Mouse (Mus musculus) limb, embryonic 14.5 days (tissue): ENCODE data around the gene Gm49366. TPM values are rescaled to one million over a fixed set of nuclear protein-coding genes. Genes with fewer than 3 reads are reported as not detected.
A peak's percentile ranks its signal among the peaks of the same experiment; 100 is the strongest.
"Not testable (repeated sequence)": the region's sequence is repeated elsewhere in the genome, so short reads cannot be mapped to it uniquely, and the experiment has no call there.

Experiments used
- ATAC-seq: fragments of 200-750 bp; cut with Nextera tagmentation; 2 replicates; pipeline ENCODE4 v1.8.0; 2017; ENCODE audit warnings: low read depth, moderate number of reproducible peaks, moderate TSS enrichment; ENCODE audit not compliant: low FRiP score
- DNase-seq: peaks from one replicate; pipeline ENCODE4 v3.0.0-alpha.2; 2015; ENCODE audit warnings: low spot score
- H3K27ac ChIP-seq: fragments of 300-500 bp; sonication (generic); replicated peaks from 2 replicates; pipeline ENCODE4 v1.5.1; 2014; ENCODE audit warnings: low read depth, mild to moderate bottlenecking, low read length, moderate library complexity, mixed read lengths
- H3K27me3 ChIP-seq: fragments of 300-500 bp; sonication (generic); 2 replicates; pipeline ENCODE4 v1.6.1; 2014; ENCODE audit warnings: low read length, mixed read lengths; ENCODE audit not compliant: control insufficient read depth, insufficient read depth
- H3K36me3 ChIP-seq: fragments of 300-500 bp; sonication (generic); 2 replicates; pipeline ENCODE4 v1.6.1; 2014; ENCODE audit warnings: mild to moderate bottlenecking, low read length, moderate library complexity, mixed read lengths; ENCODE audit not compliant: control insufficient read depth, insufficient read depth
- H3K4me1 ChIP-seq: fragments of 300-500 bp; sonication (generic); 2 replicates; pipeline ENCODE4 v1.6.1; 2014; ENCODE audit warnings: antibody characterized with exemption, low read length, mixed read lengths; ENCODE audit not compliant: control insufficient read depth, insufficient read depth
- H3K4me2 ChIP-seq: fragments of 300-500 bp; sonication (generic); replicated peaks from 2 replicates; pipeline ENCODE4 v1.6.1; 2014; ENCODE audit warnings: low read depth, mild to moderate bottlenecking, low read length, moderate library complexity; ENCODE audit not compliant: severe bottlenecking
- H3K4me3 ChIP-seq: fragments of 300-500 bp; sonication (generic); replicated peaks from 2 replicates; pipeline ENCODE4 v1.5.1; 2014; ENCODE audit warnings: low read length
- H3K9ac ChIP-seq: fragments of 300-500 bp; sonication (generic); 2 replicates; pipeline ENCODE4 v1.6.1; 2014; ENCODE audit warnings: mild to moderate bottlenecking, low read depth, low read length, moderate library complexity; ENCODE audit not compliant: severe bottlenecking
- H3K9me3 ChIP-seq: fragments of 300-500 bp; sonication (generic); 2 replicates; pipeline ENCODE4 v1.6.1; 2016; ENCODE audit warnings: low read length; ENCODE audit not compliant: control insufficient read depth
- POLR2A ChIP-seq: fragments of 200-500 bp; IDR thresholded peaks from 2 replicates; pipeline ENCODE4 v1.8.0; 2012; ENCODE audit warnings: inconsistent platforms, mild to moderate bottlenecking, moderate library complexity, borderline replicate concordance; ENCODE audit not compliant: insufficient read depth, insufficient read length; ENCODE audit errors: extremely low read depth
- WGBS: fragments of 180-500 bp; shearing (Covaris S2); extraction: QIAGEN DNeasy Blood & Tissue Kit; methylation state at CpG from one replicate; pipeline ENCODE4 v1.1.7; 2014; 5-methylcytosine and 5-hydroxymethylcytosine counted together
- polyA plus RNA-seq, 2 experiments: library from polyadenylated mRNA; depleted of rRNA in 1 of 2; stranded (reverse) in 1 of 2; unstranded in 1 of 2; fragments of >200 nt; fragmentation: Nextera tagmentation in 1 of 2; extraction: Ambion mirVana in 1 of 2; gene quantifications; 2 replicates each; pipeline versions ENCODE4 v1.2.1 to v1.2.3; 2012 to 2014

Gene Gm49366
- polyA plus RNA-seq, 2 experiments, result not detected

- H3K27me3 ChIP-seq, result no peaks in the 10 kb centered on the region
- H3K4me3 ChIP-seq, result no peak overlapping the region
- 0 out of 2 replicates have a peak, but pooled peaks cover 7% of the 10 kb centered on the region for H3K4me1 ChIP-seq
- no peak for TF ChIP-seq POLR2A
- H3K4me2 ChIP-seq, result 0 out of 2 replicates have a peak overlapping the region, but pooled peaks have one; percentile 6
- peak; percentile 61 for DNase-seq
- peak; percentile 20; the same call in 1 of the 2 replicates for ATAC-seq
- 57% methylated on average over 12 of the region's 12 CpGs for WGBS
- 0 out of 2 replicates have a peak overlapping the region, but pooled peaks have one; percentile 2 for H3K9ac ChIP-seq
- H3K27ac ChIP-seq, result no peak overlapping the region
- H3K9me3 ChIP-seq, result no peaks in the 10 kb centered on the region
- H3K36me3 ChIP-seq, result peaks cover 11% of the 10 kb centered on the region; the same call in 1 of the 2 replicates
These were observed 27.3 kb upstream of the Gm49366 start for GRCm38 (mm10) chr12:84011251-84012040.

DNA sequence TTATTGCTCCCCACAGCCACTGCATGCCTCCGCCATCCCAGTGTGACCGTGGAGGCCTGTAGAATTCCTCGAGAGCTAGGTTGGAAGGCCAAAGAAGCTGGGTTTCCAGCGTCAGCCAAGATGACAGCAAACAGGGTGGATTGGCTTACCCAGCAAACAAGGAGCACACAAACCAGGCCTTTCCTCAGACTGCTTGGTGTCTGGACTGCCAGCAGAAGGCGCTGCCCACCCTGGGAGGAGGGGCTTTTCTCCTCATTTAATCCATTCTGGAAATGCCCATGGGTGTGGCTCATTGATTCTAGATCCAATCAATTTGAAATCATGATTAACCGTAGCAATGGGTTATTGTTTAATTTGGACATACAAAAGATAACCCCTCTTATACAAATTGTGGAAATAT, 25.6 kb upstream of the Gm49366 start:
- no peak for TF ChIP-seq POLR2A
- Histone ChIP-seq H3K9me3 (no peaks in the 10 kb centered on the region), H3K4me2 (no peak overlapping the region), H3K4me3 (no peak overlapping the region), H3K4me1 (0 out of 2 replicates have a peak, but pooled peaks cover 7% of the 10 kb centered on the region), H3K27me3 (no peaks in the 10 kb centered on the region), H3K9ac (no peak overlapping the region), H3K27ac (no peak overlapping the region), H3K36me3 (peaks cover 11% of the 10 kb centered on the region; the same call in 1 of the 2 replicates)
- DNase-seq, result no peak
- ATAC-seq, result no peak
- WGBS, result 70% methylated on average over 6 of the region's 6 CpGs

DNA sequence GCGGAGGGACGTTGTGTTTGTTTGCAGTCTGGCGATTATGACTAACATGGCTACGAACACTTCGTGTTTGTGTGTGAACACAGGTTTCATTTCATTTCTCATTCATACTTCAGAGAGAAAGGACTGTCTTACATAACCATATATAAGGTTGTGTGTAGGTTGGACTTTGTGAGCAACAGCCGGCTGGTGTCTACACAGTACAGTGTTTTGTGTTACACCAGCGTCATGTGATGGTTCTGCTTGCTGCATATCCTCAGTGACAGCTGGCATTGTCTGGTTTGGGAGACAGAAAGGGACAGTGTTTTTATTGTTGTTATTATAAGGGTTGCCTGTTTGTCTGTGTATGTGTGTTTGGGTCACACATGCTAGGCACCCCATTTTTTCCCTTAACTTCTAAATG, 25.0 kb upstream of the Gm49366 start:
- WGBS, result 90% methylated on average over 7 of the region's 7 CpGs
- H3K27me3 ChIP-seq, result no peaks in the 10 kb centered on the region
- no peak overlapping the region for H3K9ac ChIP-seq
- no peak overlapping the region for H3K27ac ChIP-seq
- no peaks in the 10 kb centered on the region for H3K9me3 ChIP-seq
- no peak overlapping the region for H3K4me2 ChIP-seq
- no peak for DNase-seq
- H3K4me1 ChIP-seq, result 0 out of 2 replicates have a peak, but pooled peaks cover 4% of the 10 kb centered on the region
- H3K4me3 ChIP-seq, result no peak overlapping the region
- TF ChIP-seq POLR2A, result no peak
- peaks cover 11% of the 10 kb centered on the region; the same call in 1 of the 2 replicates for H3K36me3 ChIP-seq
- no peak for ATAC-seq

GRCm38 (mm10) chr12:84020528-84020927, 18.2 kb upstream of the Gm49366 start:
- H3K27ac ChIP-seq, H3K4me3 ChIP-seq, H3K4me2 ChIP-seq, H3K36me3 ChIP-seq, H3K27me3 ChIP-seq, H3K4me1 ChIP-seq, H3K9ac ChIP-seq, H3K9me3 ChIP-seq: not testable (repeated sequence)
- DNase-seq (peak; percentile 67), ATAC-seq (peak; percentile 37; the same call in 1 of the 2 replicates)
- WGBS, result 37% methylated on average over 7 of the region's 7 CpGs

DNA sequence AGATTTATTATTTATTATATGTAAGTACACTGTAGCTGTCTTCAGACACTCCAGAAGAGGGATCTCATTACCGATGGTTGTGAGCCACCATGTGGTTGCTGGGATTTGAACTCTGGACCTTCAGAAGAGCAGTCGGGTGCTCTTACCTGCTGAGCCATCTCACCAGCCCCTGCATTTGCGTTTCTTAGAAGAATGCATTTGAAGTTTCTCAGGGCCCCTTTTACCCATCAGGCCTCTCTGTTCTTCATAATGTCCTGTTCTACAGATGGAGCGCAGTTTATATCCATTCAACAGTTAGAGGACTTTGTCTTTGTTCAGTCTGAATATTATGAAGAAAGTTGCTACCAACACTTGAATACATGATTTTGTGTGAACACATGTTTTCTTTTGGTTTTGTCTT, 16.5 kb upstream of the Gm49366 start:
- not testable (repeated sequence) for H3K4me1 ChIP-seq, DNase-seq, H3K4me2 ChIP-seq, H3K27ac ChIP-seq, H3K9me3 ChIP-seq, ATAC-seq, H3K4me3 ChIP-seq, H3K36me3 ChIP-seq, H3K27me3 ChIP-seq, H3K9ac ChIP-seq
- WGBS, result 90% methylated on average over 4 of the region's 4 CpGs
